Mouse (Mus musculus): ENCODE measurements at regions not wholly inside any gene's neighbourhood (a gene's known extent, or its start where the extent isn't known, plus 50 kb on each side); places are given as distances from the start of the nearest gene placed in this dataset.

DNA sequence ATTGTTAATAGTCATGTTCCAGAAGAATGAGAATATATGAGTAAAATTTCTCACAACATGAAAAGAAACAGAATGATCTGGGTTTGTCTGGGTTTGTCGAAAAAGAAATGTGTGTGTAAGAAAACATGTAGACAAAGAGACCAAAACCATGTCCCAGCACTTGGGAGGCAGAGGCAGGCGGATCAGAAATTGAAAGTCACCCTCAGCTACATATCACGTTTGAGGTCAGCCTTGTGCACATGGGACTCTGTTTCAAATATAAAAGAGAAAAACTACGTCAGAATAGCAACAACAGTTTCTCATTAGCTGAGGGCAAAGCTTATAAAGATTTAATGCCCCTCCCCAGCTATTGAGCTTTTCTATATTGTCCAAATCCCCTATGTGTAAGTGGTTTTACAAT lies 103.8 kb downstream of the Tmsb4x start:
- no peak overlapping the region for H3K9ac ChIP-seq (replicated peaks; ENCODE audit: low read length)
- H3K9me3 ChIP-seq (replicated peaks; ENCODE audit: control insufficient read depth, low read length), result no peaks in the 10 kb centered on the region
- H3K4me3 ChIP-seq (ENCODE audit: low read depth, low read length), result no peak overlapping the region
- peaks cover 4% of the 10 kb centered on the region; the same call in 1 of the 2 replicates for H3K27me3 ChIP-seq (ENCODE audit: control insufficient read depth, insufficient read depth, low read length)
- ATAC-seq (replicated peaks; ENCODE audit: insufficient number of reproducible peaks, low FRiP score, low TSS enrichment, low read depth), result no peak
- H3K4me1 ChIP-seq (ENCODE audit: control insufficient read depth, insufficient read depth, low read length), result no peaks in the 10 kb centered on the region
- DNase-seq (ENCODE audit: low spot score), result no peak
- H3K36me3 ChIP-seq (replicated peaks; ENCODE audit: control insufficient read depth, insufficient read depth, low read depth, low read length), result no peaks in the 10 kb centered on the region
- 65% methylated on average over 4 of the region's 4 CpGs for WGBS
- no peak overlapping the region for H3K4me2 ChIP-seq (ENCODE audit: low read depth, low read length)
- no peak overlapping the region for H3K27ac ChIP-seq (replicated peaks; ENCODE audit: low read depth, low read length)

DNA sequence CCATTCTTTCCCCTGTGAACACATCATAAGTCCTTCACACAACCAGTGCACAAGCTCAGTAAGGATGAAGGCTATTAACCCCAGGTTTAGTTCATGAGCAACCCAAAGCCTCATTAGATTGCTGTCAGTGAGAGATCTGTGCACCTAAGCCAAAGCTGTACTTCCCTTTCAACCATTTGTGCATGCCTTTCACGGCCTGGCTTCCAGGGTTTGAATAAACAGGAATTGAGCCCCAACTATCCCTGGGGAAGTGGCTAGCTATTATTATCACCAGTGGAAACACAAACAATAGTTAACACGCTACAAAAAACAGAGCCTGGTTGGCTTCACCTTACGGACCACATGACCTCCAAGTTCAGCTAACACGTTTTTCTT lies 104.9 kb downstream of the Tmsb4x start:
- Histone ChIP-seq H3K27ac (replicated peaks; ENCODE audit: low read depth, low read length) (no peak overlapping the region), H3K27me3 (ENCODE audit: control insufficient read depth, insufficient read depth, low read length) (peaks cover 4% of the 10 kb centered on the region; the same call in 1 of the 2 replicates), H3K36me3 (replicated peaks; ENCODE audit: control insufficient read depth, insufficient read depth, low read depth, low read length) (no peaks in the 10 kb centered on the region), H3K9ac (replicated peaks; ENCODE audit: low read length) (no peak overlapping the region), H3K4me3 (ENCODE audit: low read depth, low read length) (no peak overlapping the region), H3K4me2 (ENCODE audit: low read depth, low read length) (no peak overlapping the region), H3K9me3 (replicated peaks; ENCODE audit: control insufficient read depth, low read length) (no peaks in the 10 kb centered on the region), H3K4me1 (ENCODE audit: control insufficient read depth, insufficient read depth, low read length) (no peaks in the 10 kb centered on the region)
- WGBS, result 38% methylated on average over 4 of the region's 4 CpGs
- DNase-seq (ENCODE audit: low spot score) (no peak), ATAC-seq (replicated peaks; ENCODE audit: insufficient number of reproducible peaks, low FRiP score, low TSS enrichment, low read depth) (no peak; the same call in 1 of the 2 replicates)

GRCm38 (mm10) chrX:167103501-167104246 lies 105.4 kb downstream of the Tmsb4x start:
- peak; percentile 48 for DNase-seq (ENCODE audit: low spot score)
- H3K27me3 ChIP-seq (ENCODE audit: control insufficient read depth, insufficient read depth, low read length), result peaks cover 2% of the 10 kb centered on the region; the same call in 1 of the 2 replicates
- ATAC-seq (replicated peaks; ENCODE audit: insufficient number of reproducible peaks, low FRiP score, low TSS enrichment, low read depth), result peak; percentile 29; the same call in 1 of the 2 replicates

DNA sequence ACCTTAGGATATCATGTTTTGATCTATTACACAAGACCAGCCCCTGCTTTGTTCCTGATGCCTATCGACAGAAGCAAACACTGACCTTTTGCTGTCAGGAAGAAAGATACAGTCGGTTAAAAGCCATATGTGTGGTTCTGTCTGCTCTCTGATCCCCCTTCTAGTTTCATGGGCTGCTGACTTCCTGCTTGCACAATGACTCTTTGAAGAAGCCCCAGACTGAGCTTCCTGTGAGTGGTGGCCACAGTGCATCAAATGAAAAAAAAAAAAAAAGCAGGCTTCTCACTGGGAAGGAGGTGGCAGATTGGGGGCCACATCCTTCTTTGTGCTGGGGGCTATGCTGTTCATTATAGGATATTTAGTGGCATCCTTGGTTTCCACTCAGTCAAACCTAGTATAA lies 107.2 kb downstream of the Tmsb4x start:
- no peaks in the 10 kb centered on the region for H3K9me3 ChIP-seq (replicated peaks; ENCODE audit: control insufficient read depth, low read length)
- H3K4me3 ChIP-seq (ENCODE audit: low read depth, low read length), result no peak overlapping the region
- DNase-seq (ENCODE audit: low spot score) (no peak), ATAC-seq (replicated peaks; ENCODE audit: insufficient number of reproducible peaks, low FRiP score, low TSS enrichment, low read depth) (no peak)
- H3K4me2 ChIP-seq (ENCODE audit: low read depth, low read length), result no peak overlapping the region
- H3K9ac ChIP-seq (replicated peaks; ENCODE audit: low read length), result no peak overlapping the region
- no peaks in the 10 kb centered on the region for H3K4me1 ChIP-seq (ENCODE audit: control insufficient read depth, insufficient read depth, low read length)
- peaks cover 2% of the 10 kb centered on the region; the same call in 1 of the 2 replicates for H3K27me3 ChIP-seq (ENCODE audit: control insufficient read depth, insufficient read depth, low read length)
- no peak overlapping the region for H3K27ac ChIP-seq (replicated peaks; ENCODE audit: low read depth, low read length)
- WGBS, result 27% methylated on average over 2 of the region's 2 CpGs
- H3K36me3 ChIP-seq (replicated peaks; ENCODE audit: control insufficient read depth, insufficient read depth, low read depth, low read length), result no peaks in the 10 kb centered on the region

More at GRCm38 (mm10) chrX:167103501-167104246, 105.4 kb downstream of the Tmsb4x start:
- Histone ChIP-seq H3K4me1 (ENCODE audit: control insufficient read depth, insufficient read depth, low read length) (no peaks in the 10 kb centered on the region), H3K4me3 (ENCODE audit: low read depth, low read length) (no peak overlapping the region), H3K9me3 (replicated peaks; ENCODE audit: control insufficient read depth, low read length) (no peaks in the 10 kb centered on the region), H3K36me3 (replicated peaks; ENCODE audit: control insufficient read depth, insufficient read depth, low read depth, low read length) (no peaks in the 10 kb centered on the region), H3K27ac (replicated peaks; ENCODE audit: low read depth, low read length) (no peak overlapping the region), H3K4me2 (ENCODE audit: low read depth, low read length) (no peak overlapping the region), H3K9ac (replicated peaks; ENCODE audit: low read length) (no peak overlapping the region)
- WGBS, result 39% methylated on average over 12 of the region's 12 CpGs

- no peak overlapping the region for H3K4me2 ChIP-seq (ENCODE audit: low read depth, low read length)
- H3K27me3 ChIP-seq (ENCODE audit: control insufficient read depth, insufficient read depth, low read length), result no peaks in the 10 kb centered on the region
- H3K9me3 ChIP-seq (replicated peaks; ENCODE audit: control insufficient read depth, low read length), result no peaks in the 10 kb centered on the region
- H3K27ac ChIP-seq (replicated peaks; ENCODE audit: low read depth, low read length), result no peak overlapping the region
- ATAC-seq (replicated peaks; ENCODE audit: insufficient number of reproducible peaks, low FRiP score, low TSS enrichment, low read depth) (0 out of 2 replicates have a peak, but pooled peaks have one; percentile 18), DNase-seq (ENCODE audit: low spot score) (no peak)
- no peaks in the 10 kb centered on the region for H3K36me3 ChIP-seq (replicated peaks; ENCODE audit: control insufficient read depth, insufficient read depth, low read depth, low read length)
- 60% methylated on average over 6 of the region's 6 CpGs for WGBS
- H3K4me1 ChIP-seq (ENCODE audit: control insufficient read depth, insufficient read depth, low read length), result no peaks in the 10 kb centered on the region
- H3K9ac ChIP-seq (replicated peaks; ENCODE audit: low read length), result no peak overlapping the region
- H3K4me3 ChIP-seq (ENCODE audit: low read depth, low read length), result no peak overlapping the region
These were observed 109.7 kb downstream of the Tmsb4x start for GRCm38 (mm10) chrX:167099411-167099810.

- DNase-seq (ENCODE audit: low spot score), result no peak
- Histone ChIP-seq H3K4me1 (ENCODE audit: control insufficient read depth, insufficient read depth, low read length) (no peaks in the 10 kb centered on the region), H3K9ac (replicated peaks; ENCODE audit: low read length) (no peak overlapping the region), H3K27me3 (ENCODE audit: control insufficient read depth, insufficient read depth, low read length) (no peaks in the 10 kb centered on the region), H3K36me3 (replicated peaks; ENCODE audit: control insufficient read depth, insufficient read depth, low read depth, low read length) (no peaks in the 10 kb centered on the region), H3K4me3 (ENCODE audit: low read depth, low read length) (no peak overlapping the region), H3K4me2 (ENCODE audit: low read depth, low read length) (no peak overlapping the region), H3K27ac (replicated peaks; ENCODE audit: low read depth, low read length) (no peak overlapping the region), H3K9me3 (replicated peaks; ENCODE audit: control insufficient read depth, low read length) (no peaks in the 10 kb centered on the region)
- no peak for ATAC-seq (replicated peaks; ENCODE audit: insufficient number of reproducible peaks, low FRiP score, low TSS enrichment, low read depth)
- WGBS, result 73% methylated on average over 3 of the region's 3 CpGs
These were observed 110.2 kb downstream of the Tmsb4x start for GRCm38 (mm10) chrX:167098914-167099313.

DNA sequence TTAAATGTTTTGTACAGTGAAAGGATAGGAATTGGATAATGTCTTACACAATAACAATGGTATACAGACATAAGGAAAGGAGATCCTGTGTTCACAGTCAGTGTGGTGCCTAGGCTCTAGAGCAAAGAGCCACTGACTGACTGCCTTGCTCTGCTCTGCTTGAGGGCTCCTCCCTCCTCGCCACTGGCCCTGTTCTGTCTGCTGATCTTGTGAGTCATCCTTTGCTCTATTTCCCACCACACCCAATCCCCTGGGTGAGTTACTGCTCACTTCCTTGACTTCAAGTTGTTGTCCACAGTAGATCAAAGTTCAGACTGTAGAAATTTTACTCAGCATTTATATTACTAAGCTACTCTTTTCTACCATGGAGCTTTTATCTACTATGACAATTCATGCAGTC lies 117.3 kb downstream of the Tmsb4x start:
- WGBS, result 67% methylated on average over 1 of the region's 1 CpGs
- Histone ChIP-seq H3K9me3 (replicated peaks; ENCODE audit: control insufficient read depth, low read length) (no peaks in the 10 kb centered on the region), H3K4me2 (ENCODE audit: low read depth, low read length) (no peak overlapping the region), H3K4me3 (ENCODE audit: low read depth, low read length) (no peak overlapping the region), H3K9ac (replicated peaks; ENCODE audit: low read length) (no peak overlapping the region), H3K4me1 (ENCODE audit: control insufficient read depth, insufficient read depth, low read length) (no peaks in the 10 kb centered on the region), H3K27me3 (ENCODE audit: control insufficient read depth, insufficient read depth, low read length) (no peaks in the 10 kb centered on the region), H3K36me3 (replicated peaks; ENCODE audit: control insufficient read depth, insufficient read depth, low read depth, low read length) (no peaks in the 10 kb centered on the region), H3K27ac (replicated peaks; ENCODE audit: low read depth, low read length) (no peak overlapping the region)
- ATAC-seq (replicated peaks; ENCODE audit: insufficient number of reproducible peaks, low FRiP score, low TSS enrichment, low read depth) (no peak), DNase-seq (ENCODE audit: low spot score) (no peak)

DNA sequence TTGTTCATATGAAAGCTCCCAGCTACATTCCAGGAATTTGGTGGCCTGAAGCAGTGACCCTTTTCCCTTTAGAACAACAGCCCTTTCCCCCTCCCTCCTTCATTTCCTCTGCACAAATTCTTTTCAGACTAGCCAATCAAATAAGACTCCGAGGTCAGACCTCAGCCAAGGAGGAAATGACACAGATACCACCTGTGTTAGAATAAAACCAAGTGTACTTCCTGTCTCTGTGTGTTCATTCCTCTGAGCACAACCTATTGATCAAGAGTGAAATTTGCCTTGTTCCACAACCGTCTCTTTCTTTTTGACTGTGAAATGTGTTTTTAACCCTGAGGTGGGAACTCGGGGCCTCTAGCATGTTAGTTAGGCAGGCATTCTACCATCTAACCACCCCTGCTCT lies 120.2 kb downstream of the Tmsb4x start:
- WGBS, result 44% methylated on average over 3 of the region's 3 CpGs
- Histone ChIP-seq H3K4me3 (ENCODE audit: low read depth, low read length) (no peak overlapping the region), H3K27ac (replicated peaks; ENCODE audit: low read depth, low read length) (no peak overlapping the region), H3K4me1 (ENCODE audit: control insufficient read depth, insufficient read depth, low read length) (no peaks in the 10 kb centered on the region), H3K4me2 (ENCODE audit: low read depth, low read length) (no peak overlapping the region), H3K27me3 (ENCODE audit: control insufficient read depth, insufficient read depth, low read length) (no peaks in the 10 kb centered on the region), H3K9me3 (replicated peaks; ENCODE audit: control insufficient read depth, low read length) (no peaks in the 10 kb centered on the region), H3K36me3 (replicated peaks; ENCODE audit: control insufficient read depth, insufficient read depth, low read depth, low read length) (no peaks in the 10 kb centered on the region), H3K9ac (replicated peaks; ENCODE audit: low read length) (no peak overlapping the region)
- DNase-seq (ENCODE audit: low spot score) (peak; percentile 41), ATAC-seq (replicated peaks; ENCODE audit: insufficient number of reproducible peaks, low FRiP score, low TSS enrichment, low read depth) (no peak)

Data from embryonic facial prominence, embryonic 11.5 days (tissue).